Mouse (Mus musculus) telencephalon, adult 2 months (tissue): ENCODE measurements around the gene Clk2.
A peak's percentile ranks its signal among the peaks of the same experiment; 100 is the strongest.
"Not testable (repeated sequence)": the region's sequence is repeated elsewhere in the genome, so short reads cannot be mapped to it uniquely, and the experiment has no call there.

Experiments used
- DNase-seq: peaks from one replicate; pipeline ENCODE4 v3.0.0-alpha.2; 2011; ENCODE audit warnings: low read depth, low spot score

Clk2 gene

GRCm38 (mm10) chr3:89159616-89160344 lies 4.8 kb upstream of the Clk2 start, which contains the start of gene Hcn3:
Hcn3 (minus strand) TSS chr3:89160196.
- no peak for DNase-seq

- DNase-seq, result not testable (repeated sequence)
Measured at GRCm38 (mm10) chr3:89161207-89161606, 3.4 kb upstream of the Clk2 start.

GRCm38 (mm10) chr3:89161786-89162185 lies 2.8 kb upstream of the Clk2 start:
- DNase-seq, result no peak

- no peak for DNase-seq
Measured at GRCm38 (mm10) chr3:89163123-89163522, 1.5 kb upstream of the Clk2 start.

- DNase-seq, result no peak
Measured at GRCm38 (mm10) chr3:89163643-89164245, 851 bp upstream of the Clk2 start.

GRCm38 (mm10) chr3:89165268-89165870 lies 774 bp downstream of the Clk2 start:
- no peak for DNase-seq

GRCm38 (mm10) chr3:89166945-89167344 lies 2.4 kb downstream of the Clk2 start:
- no peak for DNase-seq

GRCm38 (mm10) chr3:89174844-89175243 lies 10.2 kb downstream of the Clk2 start:
- DNase-seq, result no peak

- no peak for DNase-seq
Measured at GRCm38 (mm10) chr3:89175544-89175943, 10.9 kb downstream of the Clk2 start.

- DNase-seq, result no peak
Measured at GRCm38 (mm10) chr3:89176421-89176820, 11.8 kb downstream of the Clk2 start.

- peak; percentile 98 for DNase-seq
Measured at GRCm38 (mm10) chr3:89177242-89178106, 12.9 kb downstream of the Clk2 start, which contains the start of gene Scamp3. Scamp3 (plus strand) TSS chr3:89177473.

GRCm38 (mm10) chr3:89178107-89178385 lies 13.5 kb downstream of the Clk2 start:
- DNase-seq, result no peak

- DNase-seq, result no peak
Measured at GRCm38 (mm10) chr3:89179056-89179455, 14.5 kb downstream of the Clk2 start.

GRCm38 (mm10) chr3:89181749-89182500 lies 17.3 kb downstream of the Clk2 start:
- DNase-seq, result no peak

- no peak for DNase-seq
Measured at GRCm38 (mm10) chr3:89182531-89183057, 18.0 kb downstream of the Clk2 start.

- DNase-seq, result peak; percentile 91
Measured at GRCm38 (mm10) chr3:89183058-89183958, 18.7 kb downstream of the Clk2 start, which contains the start of gene Fam189b. Fam189b (plus strand) TSS chr3:89183143.

GRCm38 (mm10) chr3:89183959-89184315 lies 19.3 kb downstream of the Clk2 start:
- DNase-seq, result no peak

- DNase-seq, result no peak
Measured at GRCm38 (mm10) chr3:89187197-89187596, 22.6 kb downstream of the Clk2 start.

GRCm38 (mm10) chr3:89187690-89188477 lies 23.3 kb downstream of the Clk2 start:
- DNase-seq, result no peak
